Mouse (Mus musculus): ENCODE measurements around the gene Dgkd.
"Not testable (repeated sequence)": the region's sequence is repeated elsewhere in the genome, so short reads cannot be mapped to it uniquely, and the experiment has no call there.

Gene Dgkd

DNA sequence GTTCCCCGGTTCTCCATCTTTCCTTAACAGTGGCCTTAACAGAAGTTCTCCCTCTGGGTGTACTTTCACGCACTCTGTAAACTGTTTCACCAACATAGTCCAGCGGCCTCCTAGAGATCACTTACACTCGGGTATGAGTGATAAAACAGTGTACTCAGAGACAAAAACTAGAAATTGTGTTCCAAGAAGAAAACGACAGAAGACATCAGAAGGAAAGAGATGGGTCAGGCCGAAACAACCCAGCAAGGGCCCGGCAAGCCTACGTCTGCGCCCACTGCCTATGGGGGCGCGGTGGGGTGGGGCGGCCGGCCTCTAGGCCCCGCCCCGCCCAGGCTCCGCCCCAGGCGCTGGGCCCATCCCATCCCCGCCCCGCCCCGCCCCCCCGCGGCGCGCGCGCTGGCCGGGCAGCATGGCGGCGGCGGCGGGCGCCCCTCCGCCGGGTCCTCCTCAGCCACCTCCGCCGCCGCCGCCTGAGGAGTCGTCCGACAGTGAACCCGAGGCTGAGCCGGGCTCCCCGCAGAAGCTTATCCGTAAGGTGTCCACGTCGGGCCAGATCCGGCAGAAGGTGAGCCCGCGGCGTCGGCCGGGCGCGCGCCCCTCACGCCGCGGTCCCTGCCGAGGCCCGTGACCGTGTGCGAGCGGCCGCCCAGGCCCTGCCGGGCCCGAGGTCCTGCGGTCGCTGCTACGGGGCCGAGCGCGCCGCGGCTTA, at the start of gene Dgkd:
Gene Dgkd, plus strand, starts transcription at position 396 of the 709 bp plus-strand sequence.
- DNase-seq (ENCODE audit: low spot score): peak; percentile 90

DNA sequence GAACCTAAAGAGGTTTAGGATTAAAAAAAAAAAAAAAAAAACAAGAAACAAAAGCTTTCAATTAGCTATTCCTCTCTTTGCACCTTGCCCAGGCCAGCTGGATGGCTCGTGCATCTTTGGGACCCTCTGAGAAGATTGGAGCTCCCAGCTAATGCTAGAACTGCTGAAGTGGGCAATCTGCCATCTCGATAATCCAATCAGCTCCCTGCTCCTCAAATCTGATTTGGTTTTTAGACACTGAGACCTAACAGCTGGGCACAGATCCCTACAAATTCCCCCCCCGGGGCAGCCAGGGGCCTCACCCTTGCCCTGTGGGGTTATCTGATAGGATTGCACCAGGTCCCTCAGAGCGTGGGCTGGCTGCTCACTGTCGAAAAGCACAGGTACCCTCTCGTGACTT, 49.5 kb upstream of the Dgkd start, which contains the start of gene Sag:
Gene Sag, plus strand, starts transcription at position 105 of the 400 bp plus-strand sequence.
- DNase-seq (ENCODE audit: low spot score): no peak

DNA sequence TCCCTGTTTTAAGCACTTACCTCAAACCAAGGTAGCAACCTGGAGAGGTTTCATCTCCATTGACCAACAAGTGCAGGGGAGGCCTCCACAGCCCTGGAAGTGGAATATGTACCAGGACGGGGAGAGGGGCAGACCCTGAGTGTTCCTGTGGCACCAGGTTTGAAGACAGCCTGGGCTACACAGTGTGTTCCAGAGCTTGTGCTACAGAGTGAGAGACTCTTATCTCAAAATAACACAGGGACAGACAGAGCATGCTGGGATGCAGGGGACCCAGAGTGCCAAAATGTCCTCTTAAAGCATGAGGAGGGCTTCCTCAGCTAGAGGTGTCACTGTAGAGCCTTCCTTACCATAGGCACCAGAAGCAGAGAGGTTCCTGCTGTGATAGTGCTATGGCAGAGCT, 45.3 kb upstream of the Dgkd start:
- no peak for DNase-seq (ENCODE audit: low spot score)

DNA sequence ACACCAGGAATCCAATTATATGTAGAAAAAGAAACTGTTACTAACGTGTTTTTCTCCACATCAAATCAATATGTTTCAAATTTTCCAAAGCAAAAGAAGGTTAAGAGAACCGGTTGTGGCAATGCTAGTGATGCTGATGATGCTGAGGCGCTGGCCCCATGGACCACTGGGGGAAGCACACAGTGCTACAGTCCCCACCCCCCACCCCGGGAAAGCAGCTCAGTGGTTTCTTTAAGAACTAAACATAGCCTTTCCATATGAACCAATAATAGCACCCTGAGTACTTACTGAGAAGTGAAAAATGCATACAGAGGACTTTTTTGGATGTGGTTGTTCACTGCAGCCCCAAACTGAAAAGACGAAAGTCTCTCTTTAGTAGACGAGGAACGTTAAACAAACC, 41.7 kb upstream of the Dgkd start:
- DNase-seq (ENCODE audit: low spot score): no peak

DNA sequence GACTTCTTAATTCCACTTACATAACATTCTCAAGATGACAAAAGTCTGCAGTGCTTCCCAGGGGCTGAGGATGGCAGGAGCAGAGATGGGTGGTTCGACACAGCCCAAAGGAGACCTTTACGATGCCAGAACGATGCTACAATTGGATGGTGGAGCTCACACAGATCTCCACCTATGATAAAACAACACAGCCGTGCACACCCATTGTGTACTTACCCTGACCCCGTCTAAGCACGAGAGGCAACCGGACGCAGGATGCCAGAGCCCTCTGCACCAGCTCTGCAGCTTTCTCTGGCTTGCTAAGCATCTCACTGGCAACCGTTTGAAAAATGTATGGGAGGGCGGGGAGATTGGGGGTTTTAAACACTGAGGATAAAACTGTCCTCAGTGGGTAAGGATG, 41.0 kb upstream of the Dgkd start:
- no peak for DNase-seq (ENCODE audit: low spot score)

DNA sequence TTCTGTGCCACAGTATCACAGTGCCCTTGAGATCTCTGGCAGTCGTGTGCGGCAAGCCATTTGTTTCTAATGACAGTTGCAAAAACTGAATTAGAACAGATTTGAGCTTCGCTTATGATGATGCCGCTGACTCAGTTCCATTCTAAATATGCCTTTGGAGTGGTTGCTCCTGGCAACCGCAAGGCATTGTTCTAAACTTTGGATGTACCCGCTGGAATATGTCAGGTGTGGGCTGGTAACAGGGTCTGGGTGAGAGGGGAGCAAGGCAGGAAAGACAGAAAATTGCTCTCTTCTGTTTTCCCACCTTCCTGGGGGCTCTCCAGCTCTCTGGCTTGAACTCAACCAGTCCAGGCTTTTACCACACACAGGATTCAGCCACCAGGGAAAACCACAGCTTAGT, 39.9 kb upstream of the Dgkd start:
- no peak for DNase-seq (ENCODE audit: low spot score)

DNA sequence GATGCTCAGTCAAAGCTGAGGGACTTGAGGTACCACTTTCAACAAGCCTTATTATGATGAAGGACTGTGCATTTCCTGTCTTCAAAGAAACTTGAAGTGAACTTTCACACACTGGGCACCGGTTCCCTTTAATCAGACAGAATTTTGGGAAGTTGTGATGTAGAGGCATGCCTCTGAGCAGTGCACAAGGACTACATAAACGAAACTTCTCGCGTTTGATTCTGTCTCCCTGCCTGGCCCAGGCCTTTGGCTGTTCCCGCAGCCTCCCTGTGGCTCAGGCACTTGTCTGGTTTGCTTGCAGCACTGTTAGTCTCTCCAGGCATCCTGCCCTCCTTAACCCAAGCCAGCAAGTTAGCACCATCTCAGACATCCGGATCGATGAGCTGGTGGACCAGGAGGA, 39.4 kb upstream of the Dgkd start:
- DNase-seq (ENCODE audit: low spot score): no peak

DNA sequence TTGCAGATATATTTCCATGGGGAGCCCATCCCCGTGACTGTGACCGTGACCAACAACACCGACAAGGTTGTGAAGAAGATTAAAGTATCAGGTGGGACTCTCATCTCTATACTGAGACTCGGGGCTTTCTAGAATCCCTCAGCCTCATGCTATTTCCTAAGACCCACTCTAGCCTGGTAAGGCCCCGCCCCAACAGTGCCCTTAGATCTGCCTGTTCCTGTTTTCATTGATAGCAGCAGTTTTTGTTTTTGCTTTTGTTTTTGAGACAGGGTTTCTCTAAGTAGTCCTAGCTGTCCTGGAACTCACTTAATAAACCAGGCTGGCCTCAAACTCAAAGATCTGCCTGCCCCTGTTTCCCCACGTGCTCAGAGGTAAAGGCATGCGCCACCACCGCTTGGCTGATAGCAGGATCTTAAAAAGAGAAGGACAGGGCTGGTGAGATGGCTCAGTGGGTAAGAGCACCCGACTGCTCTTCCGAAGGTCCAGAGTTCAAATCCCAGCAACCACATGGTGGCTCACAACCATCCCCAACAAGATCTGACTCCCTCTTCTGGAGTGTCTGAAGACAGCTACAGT, 28.6 kb upstream of the Dgkd start:
- DNase-seq (ENCODE audit: low spot score): no peak

DNA sequence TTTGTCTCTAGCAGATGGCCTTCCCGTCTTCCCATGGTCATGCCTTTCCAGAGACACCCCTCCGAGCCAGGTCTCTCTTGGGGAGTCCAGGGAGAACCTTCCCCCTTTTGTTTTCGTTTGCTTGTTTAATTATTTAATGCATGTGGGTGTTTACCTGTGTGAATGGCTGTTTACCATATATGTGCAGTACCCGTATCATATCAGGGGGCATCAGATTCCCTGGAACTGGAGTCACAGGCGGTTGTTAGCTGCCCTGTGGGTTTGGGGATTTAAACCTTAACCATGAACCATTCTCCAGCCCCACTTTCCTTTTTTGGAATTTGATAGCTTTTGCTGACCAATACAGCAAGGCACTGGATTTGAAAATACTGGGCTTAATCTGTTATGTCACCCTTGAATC, 27.8 kb upstream of the Dgkd start:
- no peak for DNase-seq (ENCODE audit: low spot score)

DNA sequence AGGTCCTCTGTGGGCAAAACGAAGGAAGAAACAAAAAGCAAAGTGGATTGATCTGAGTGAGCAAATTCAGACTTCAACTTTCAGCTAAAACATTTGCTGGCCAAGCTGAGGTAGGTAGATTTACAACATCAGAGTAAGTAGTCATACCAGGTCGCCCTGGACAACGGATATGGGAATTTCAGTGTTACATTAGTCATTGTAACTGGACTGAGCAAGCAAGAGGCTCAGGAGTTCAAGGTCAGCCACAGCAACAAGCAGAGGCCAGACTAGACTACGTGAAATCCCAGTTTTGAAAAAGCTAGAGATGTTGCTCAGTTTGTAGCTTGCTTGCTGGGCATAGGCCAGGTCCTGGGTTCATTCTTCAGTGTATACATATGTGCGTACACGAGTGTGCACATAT, 27.1 kb upstream of the Dgkd start:
- no peak for DNase-seq (ENCODE audit: low spot score)

DNA sequence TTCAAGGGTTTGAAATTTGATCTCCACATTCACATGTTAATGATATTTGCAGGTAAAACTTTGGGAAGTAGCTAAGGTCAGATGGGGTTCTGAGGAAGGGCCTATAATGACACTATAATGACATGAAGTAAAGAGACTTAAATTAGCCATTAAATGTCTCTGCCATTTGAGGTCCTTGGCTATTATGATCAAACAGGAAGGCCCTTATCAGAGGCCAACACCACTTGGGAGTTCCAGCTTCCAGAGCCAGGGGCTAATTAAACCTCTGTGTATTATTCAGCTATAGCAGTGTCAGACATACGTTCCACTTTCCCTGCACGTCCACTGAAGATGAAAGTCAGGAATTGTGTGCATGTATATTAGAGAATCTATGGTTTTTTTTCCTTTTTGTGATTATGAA, 26.6 kb upstream of the Dgkd start:
- DNase-seq (ENCODE audit: low spot score): no peak

DNA sequence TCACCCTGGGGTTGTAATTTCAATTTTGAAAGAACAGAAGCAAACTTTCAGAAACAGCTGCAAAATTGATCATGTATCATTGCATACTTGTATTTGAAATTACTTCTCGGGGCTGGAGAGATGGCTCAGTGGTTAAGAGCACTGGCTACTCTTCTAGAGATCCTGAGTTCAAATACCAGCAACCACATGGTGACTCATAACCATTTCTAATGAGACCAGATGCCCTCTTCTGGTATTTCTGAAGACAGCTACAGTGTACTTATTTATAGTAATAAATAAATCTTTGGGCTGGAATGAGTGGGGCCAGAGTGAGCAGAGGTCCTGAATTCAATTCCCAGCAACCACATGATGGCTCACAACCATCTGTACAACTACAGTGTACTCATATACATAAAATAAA, 25.6 kb upstream of the Dgkd start:
- not testable (repeated sequence) for DNase-seq (ENCODE audit: low spot score)

DNA sequence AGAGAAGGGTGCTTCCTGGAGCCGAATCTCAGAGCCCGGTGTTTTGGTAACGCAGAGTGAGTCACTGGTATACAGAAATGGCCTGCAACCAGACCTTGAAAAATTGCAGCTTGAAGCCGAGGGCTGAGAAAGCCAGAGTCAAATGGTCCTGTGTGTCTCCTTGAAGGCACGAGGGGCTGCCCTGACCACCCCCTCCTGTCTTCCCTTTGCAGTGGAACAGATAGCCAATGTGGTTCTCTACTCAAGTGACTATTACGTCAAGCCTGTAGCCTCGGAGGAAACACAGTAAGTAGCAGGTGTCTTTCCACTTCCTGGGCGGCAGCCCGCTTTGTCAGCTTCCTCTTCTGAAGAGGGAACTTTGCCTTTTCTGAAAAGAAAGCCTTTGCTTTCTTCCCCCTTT, 24.9 kb upstream of the Dgkd start:
- DNase-seq (ENCODE audit: low spot score): no peak

DNA sequence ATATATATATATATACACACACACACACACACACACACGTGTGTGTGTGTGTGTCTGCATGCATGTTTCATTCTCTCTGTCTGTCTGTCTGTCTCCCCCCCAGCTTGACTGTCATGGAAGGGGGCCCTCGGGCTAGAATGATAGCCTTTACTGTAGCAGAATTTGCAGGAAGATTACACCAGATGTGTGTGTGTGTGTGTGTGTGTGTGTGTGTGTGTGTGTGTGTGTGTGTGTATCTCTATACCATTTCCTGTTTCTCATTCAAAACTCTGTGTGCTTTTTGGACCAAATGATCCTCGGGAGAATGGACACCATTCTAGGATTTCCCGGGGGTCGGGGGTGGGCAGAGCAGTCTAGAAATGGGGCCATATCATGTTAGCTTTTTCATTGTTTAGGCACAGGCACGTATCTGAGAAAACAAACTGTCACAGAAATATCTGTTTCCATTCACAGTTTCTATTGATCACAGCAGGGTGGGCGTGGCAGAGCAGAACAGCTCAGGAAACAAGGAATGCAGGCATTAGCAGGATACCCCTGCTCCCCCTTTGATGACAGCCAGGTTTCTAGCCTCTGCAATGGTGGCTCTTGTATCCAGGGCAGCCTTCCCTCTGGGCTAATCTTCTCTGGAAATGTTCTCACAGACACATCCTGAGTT, 24.0 kb upstream of the Dgkd start:
- no peak for DNase-seq (ENCODE audit: low spot score)

DNA sequence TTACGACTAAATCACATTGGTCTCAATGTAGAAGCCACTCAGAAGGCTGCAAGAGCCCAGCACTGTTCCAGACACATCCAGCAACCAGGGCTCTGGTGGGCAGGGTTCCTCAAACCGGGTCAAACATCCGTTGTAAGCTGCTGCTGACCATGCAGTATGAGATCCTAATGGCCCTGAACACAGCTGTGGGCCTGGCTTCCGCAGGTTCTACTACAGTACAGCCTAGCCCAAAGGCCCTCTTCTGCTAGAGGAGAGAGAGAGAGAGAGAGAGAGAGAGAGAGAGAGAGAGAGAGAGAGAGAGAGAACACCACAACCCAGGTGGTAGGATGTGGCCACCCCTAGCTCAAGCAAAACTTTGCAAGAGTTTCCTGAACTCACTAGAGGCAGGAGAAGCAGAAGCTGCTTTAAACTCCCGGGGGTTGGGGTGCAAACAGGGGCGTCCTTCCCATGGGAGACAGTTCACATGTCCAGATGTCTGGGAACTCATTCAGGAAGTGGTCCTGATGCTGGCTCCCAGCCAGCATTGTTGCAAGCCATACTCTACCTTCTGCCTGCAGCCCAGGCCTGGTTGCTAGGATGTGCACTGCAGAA, 23.4 kb upstream of the Dgkd start:
- no peak for DNase-seq (ENCODE audit: low spot score)

DNA sequence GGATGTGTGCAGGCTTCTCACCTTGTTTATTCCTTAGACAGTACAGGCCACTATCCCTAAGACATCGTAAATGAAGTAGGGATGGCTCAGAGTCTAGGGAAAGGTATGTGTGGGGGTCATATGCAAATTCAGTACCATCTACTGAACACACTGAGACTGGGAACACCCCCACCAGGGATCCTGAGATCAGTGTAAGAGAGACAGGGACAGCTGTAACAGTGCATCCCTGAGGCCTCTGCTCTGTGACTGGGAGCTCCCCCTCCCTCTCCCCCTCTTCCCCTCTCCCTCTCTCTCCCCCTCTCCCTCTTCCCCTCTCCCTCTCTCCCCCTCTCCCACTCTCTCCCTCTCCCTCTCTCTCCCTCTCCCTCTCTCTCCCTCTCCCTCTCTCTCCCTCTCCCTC, 16.6 kb upstream of the Dgkd start:
- no peak for DNase-seq (ENCODE audit: low spot score)

DNA sequence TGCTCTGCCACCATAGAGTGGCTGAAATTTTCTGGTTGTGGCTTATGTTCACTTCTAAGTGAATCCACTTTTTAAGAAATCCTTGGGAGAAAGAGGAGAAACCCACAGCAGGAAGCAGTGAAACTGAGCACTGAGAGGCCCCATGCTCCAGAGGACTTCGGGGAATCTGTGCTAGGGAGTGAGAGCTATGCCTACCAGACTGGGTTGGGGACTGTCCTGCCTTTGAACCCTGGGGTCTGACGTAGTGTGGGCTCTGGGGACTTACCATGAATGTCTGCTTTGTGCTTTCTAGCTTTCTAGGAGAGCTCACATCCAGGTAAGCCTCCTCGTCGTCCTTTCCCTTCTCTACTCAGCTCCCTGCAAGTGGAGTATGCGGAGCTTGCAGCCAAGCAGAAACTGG, 16.1 kb upstream of the Dgkd start:
- DNase-seq (ENCODE audit: low spot score): no peak

DNA sequence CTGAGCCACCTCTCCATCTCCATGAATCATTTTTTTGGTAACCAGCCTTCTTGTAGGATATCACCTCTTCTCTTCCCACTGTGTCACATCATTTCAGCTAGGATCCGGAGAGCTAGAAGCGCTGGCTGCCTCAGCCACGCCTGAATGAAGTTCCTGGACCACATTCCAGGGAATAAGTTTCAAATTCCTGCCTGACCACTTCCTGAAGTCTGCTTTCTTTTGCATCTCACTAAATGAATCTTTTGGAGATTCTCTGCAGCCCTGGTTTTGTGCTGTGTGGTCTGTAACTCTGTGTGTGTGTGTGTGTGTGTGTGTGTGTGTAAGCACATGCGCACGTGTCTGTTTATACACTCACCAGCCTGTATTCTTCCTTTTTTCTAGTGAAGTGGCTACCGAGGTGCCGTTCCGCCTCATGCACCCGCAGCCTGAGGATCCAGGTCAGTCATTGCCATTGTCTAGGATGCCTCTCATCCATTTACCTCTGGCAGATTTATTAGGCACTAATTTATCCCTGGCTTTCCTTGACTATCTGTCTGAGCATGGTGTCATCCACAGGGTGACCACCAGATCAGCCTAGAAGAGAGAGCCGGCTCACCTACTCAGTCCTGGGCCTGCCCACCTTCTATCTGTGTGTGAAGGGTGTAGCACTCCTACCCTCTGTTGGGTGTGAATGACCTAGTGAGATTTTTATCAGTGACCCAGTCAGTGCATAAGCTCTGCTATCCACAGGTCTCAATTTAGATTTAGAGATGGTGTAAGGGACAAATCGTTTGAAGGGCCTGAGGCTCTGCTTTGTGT, 12.5 kb upstream of the Dgkd start:
- no peak for DNase-seq (ENCODE audit: low spot score)

DNA sequence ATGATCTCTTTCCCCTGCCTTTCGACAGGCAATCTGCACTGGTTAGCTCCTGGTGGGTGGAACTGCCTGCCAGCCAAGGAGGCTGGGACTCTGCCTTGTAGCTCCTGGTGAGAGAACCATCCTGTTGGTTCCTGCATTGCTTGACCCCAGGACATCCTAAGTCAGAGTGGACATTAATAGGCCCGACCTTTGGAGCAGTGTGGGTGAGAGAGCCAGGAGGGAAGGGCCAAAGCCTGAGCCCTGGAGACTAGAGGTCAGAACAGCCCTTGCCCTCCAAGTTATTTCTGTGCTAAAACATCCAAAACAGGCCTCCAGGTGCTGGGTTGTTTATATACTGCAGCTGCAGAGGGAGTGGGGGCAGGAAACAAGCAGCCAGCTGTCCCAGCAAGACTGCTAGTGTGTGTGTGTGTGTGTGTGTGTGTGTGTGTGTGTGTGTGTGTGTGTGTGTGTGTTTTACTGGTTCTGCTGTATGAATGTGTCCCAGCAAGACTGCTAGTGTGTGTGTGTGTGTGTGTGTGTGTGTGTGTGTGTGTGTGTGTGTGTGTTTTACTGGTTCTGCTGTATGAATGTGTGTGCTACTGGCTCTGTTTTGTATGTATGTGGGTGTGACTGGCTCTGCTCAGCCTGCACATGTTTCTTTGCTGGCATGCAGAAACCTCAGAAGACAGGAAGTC, 6.1 kb upstream of the Dgkd start:
- DNase-seq (ENCODE audit: low spot score): no peak

DNA sequence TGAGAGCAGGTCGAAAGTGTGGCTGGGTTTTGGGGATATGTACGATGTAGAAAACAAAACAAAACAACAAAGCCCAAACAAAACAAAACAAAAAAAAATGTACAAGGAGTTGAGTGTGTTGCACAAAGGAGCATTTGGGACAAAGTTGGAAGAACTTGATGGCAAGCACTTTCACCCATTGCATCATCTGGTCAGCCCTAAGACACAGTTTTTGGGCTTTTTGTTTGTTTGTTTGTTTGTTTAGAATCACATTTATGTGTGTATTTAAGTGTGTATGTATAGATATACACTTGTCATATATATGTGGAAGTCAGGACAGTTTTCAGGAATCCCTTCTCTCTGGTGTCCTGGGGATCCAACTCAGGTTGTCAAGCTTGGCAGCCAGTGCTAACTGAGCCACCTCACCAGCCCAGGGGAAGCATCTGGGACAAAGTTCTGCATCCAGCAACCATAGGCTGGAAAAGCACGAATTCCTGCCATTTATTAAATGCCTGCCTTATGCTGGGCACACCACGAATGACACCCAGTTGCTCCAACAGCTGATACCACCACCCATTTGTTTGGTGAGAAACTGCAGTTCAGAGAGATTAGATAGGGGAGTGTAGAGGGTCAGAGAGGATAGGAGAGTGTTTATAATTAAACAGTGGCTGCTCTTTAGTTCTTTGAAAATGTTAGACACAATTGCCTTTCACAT, 5.5 kb upstream of the Dgkd start:
- no peak for DNase-seq (ENCODE audit: low spot score)
